Mouse (Mus musculus): ENCODE measurements around the gene Vsnl1. TPM values are rescaled to one million over a fixed set of nuclear protein-coding genes. Genes with fewer than 3 reads are reported as not detected.

The Vsnl1 gene
- total and polyA plus RNA-seq, 3 experiments, result 0.16 TPM; not detected in 2

DNA sequence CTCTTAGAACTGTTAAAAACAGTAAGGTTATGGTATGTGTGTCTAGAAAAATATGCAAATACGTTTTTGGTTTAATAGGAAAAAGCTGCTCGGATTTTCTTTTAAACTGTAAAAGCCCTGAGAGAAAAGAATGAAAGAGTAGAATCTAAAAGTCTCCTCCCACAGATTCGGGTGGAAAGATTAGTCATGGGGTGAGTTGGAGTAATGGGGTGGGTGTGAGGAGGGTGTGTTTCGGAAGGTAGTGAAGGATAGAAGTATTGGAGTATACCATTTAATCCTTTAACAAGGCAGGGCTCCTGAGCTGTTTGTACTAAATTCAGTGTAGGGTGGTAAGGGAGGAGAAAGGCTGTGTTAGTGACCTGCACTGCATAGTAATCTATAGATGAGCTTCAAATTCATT, 9.0 kb downstream of the Vsnl1 start:
- TF ChIP-seq TAL1 (conservative IDR thresholded peaks at IDR 0.05; ENCODE audit: low read depth, low read length), result no peak
- TF ChIP-seq POLR2AphosphoS5 (IDR thresholded peaks at IDR 0.05; ENCODE audit: insufficient replicate concordance, low read depth, low read length), result no peak
- no peak for TF ChIP-seq CTCF (IDR thresholded peaks at IDR 0.05; ENCODE audit: low read depth, low read length)
- TF ChIP-seq GATA1 (IDR thresholded peaks at IDR 0.05; ENCODE audit: borderline replicate concordance, low read length), result no peak
- no peak for TF ChIP-seq GATA2 (IDR thresholded peaks at IDR 0.05; ENCODE audit: borderline replicate concordance, low read depth, low read length)
- H3K4me1 ChIP-seq (ENCODE audit: insufficient read depth, low read depth, low read length), result no peaks in the 10 kb centered on the region
- DNase-seq (ENCODE audit: low spot score) (no peak), ATAC-seq (ENCODE audit: extremely low read depth, insufficient number of reproducible peaks, low FRiP score, poor library complexity, severe bottlenecking) (no peak)
- H3K4me3 ChIP-seq (ENCODE audit: low read depth, low read length), result no peak overlapping the region
- no peaks in the 10 kb centered on the region for H3K27me3 ChIP-seq (ENCODE audit: insufficient read depth, low read length)
- H3K36me3 ChIP-seq (replicated peaks), result no peaks in the 10 kb centered on the region
- no peaks in the 10 kb centered on the region for H3K9me3 ChIP-seq (replicated peaks)

GRCm38 (mm10) chr12:11418112-11418511, 18.3 kb downstream of the Vsnl1 start:
- Histone ChIP-seq H3K9me3 (replicated peaks) (no peaks in the 10 kb centered on the region), H3K27me3 (ENCODE audit: insufficient read depth, low read length) (no peaks in the 10 kb centered on the region), H3K36me3 (replicated peaks) (no peaks in the 10 kb centered on the region), H3K4me1 (ENCODE audit: insufficient read depth, low read depth, low read length) (no peaks in the 10 kb centered on the region), H3K4me3 (ENCODE audit: low read depth, low read length) (no peak overlapping the region)
- no peak for DNase-seq (ENCODE audit: low spot score)
- TF ChIP-seq POLR2AphosphoS5 (IDR thresholded peaks at IDR 0.05; ENCODE audit: insufficient replicate concordance, low read depth, low read length), result no peak
- TF ChIP-seq GATA1 (IDR thresholded peaks at IDR 0.05; ENCODE audit: borderline replicate concordance, low read length), result no peak
- no peak for TF ChIP-seq TAL1 (conservative IDR thresholded peaks at IDR 0.05; ENCODE audit: low read depth, low read length)
- no peak for TF ChIP-seq GATA2 (IDR thresholded peaks at IDR 0.05; ENCODE audit: borderline replicate concordance, low read depth, low read length)
- no peak for TF ChIP-seq CTCF (IDR thresholded peaks at IDR 0.05; ENCODE audit: low read depth, low read length)
- no peak for ATAC-seq (ENCODE audit: extremely low read depth, insufficient number of reproducible peaks, low FRiP score, poor library complexity, severe bottlenecking)

GRCm38 (mm10) chr12:11407679-11408078, 28.7 kb downstream of the Vsnl1 start:
- no peaks in the 10 kb centered on the region for H3K36me3 ChIP-seq (replicated peaks)

GRCm38 (mm10) chr12:11398791-11399190, 37.6 kb downstream of the Vsnl1 start:
- Histone ChIP-seq H3K4me3 (ENCODE audit: low read depth, low read length) (no peak overlapping the region), H3K27me3 (ENCODE audit: insufficient read depth, low read length) (no peaks in the 10 kb centered on the region), H3K9me3 (replicated peaks) (no peaks in the 10 kb centered on the region), H3K36me3 (replicated peaks) (no peaks in the 10 kb centered on the region), H3K4me1 (ENCODE audit: insufficient read depth, low read depth, low read length) (no peaks in the 10 kb centered on the region)
- ATAC-seq (ENCODE audit: extremely low read depth, insufficient number of reproducible peaks, low FRiP score, poor library complexity, severe bottlenecking), result no peak
- TF ChIP-seq TAL1 (conservative IDR thresholded peaks at IDR 0.05; ENCODE audit: low read depth, low read length), result no peak
- no peak for TF ChIP-seq CTCF (IDR thresholded peaks at IDR 0.05; ENCODE audit: low read depth, low read length)
- no peak for TF ChIP-seq POLR2AphosphoS5 (IDR thresholded peaks at IDR 0.05; ENCODE audit: insufficient replicate concordance, low read depth, low read length)
- TF ChIP-seq GATA2 (IDR thresholded peaks at IDR 0.05; ENCODE audit: borderline replicate concordance, low read depth, low read length), result no peak
- TF ChIP-seq GATA1 (IDR thresholded peaks at IDR 0.05; ENCODE audit: borderline replicate concordance, low read length), result no peak
- DNase-seq (ENCODE audit: low spot score), result no peak

More at GRCm38 (mm10) chr12:11407679-11408078, 28.7 kb downstream of the Vsnl1 start:
- Histone ChIP-seq H3K4me3 (ENCODE audit: low read depth, low read length) (no peak overlapping the region), H3K9me3 (replicated peaks) (no peaks in the 10 kb centered on the region), H3K27me3 (ENCODE audit: insufficient read depth, low read length) (no peaks in the 10 kb centered on the region), H3K4me1 (ENCODE audit: insufficient read depth, low read depth, low read length) (no peaks in the 10 kb centered on the region)
- no peak for DNase-seq (ENCODE audit: low spot score)
- no peak for ATAC-seq (ENCODE audit: extremely low read depth, insufficient number of reproducible peaks, low FRiP score, poor library complexity, severe bottlenecking)
- TF ChIP-seq TAL1 (conservative IDR thresholded peaks at IDR 0.05; ENCODE audit: low read depth, low read length) (no peak), GATA1 (IDR thresholded peaks at IDR 0.05; ENCODE audit: borderline replicate concordance, low read length) (no peak), POLR2AphosphoS5 (IDR thresholded peaks at IDR 0.05; ENCODE audit: insufficient replicate concordance, low read depth, low read length) (no peak), CTCF (IDR thresholded peaks at IDR 0.05; ENCODE audit: low read depth, low read length) (no peak), GATA2 (IDR thresholded peaks at IDR 0.05; ENCODE audit: borderline replicate concordance, low read depth, low read length) (no peak)

GRCm38 (mm10) chr12:11397029-11397428, 39.4 kb downstream of the Vsnl1 start:
- H3K4me3 ChIP-seq (ENCODE audit: low read depth, low read length), result no peak overlapping the region
- TF ChIP-seq GATA1 (IDR thresholded peaks at IDR 0.05; ENCODE audit: borderline replicate concordance, low read length), result no peak
- no peak for TF ChIP-seq TAL1 (conservative IDR thresholded peaks at IDR 0.05; ENCODE audit: low read depth, low read length)
- no peak for TF ChIP-seq GATA2 (IDR thresholded peaks at IDR 0.05; ENCODE audit: borderline replicate concordance, low read depth, low read length)
- TF ChIP-seq POLR2AphosphoS5 (IDR thresholded peaks at IDR 0.05; ENCODE audit: insufficient replicate concordance, low read depth, low read length), result no peak
- no peak for TF ChIP-seq CTCF (IDR thresholded peaks at IDR 0.05; ENCODE audit: low read depth, low read length)
- H3K36me3 ChIP-seq (replicated peaks), result no peaks in the 10 kb centered on the region
- DNase-seq (ENCODE audit: low spot score) (no peak), ATAC-seq (ENCODE audit: extremely low read depth, insufficient number of reproducible peaks, low FRiP score, poor library complexity, severe bottlenecking) (no peak)
- no peaks in the 10 kb centered on the region for H3K27me3 ChIP-seq (ENCODE audit: insufficient read depth, low read length)
- H3K9me3 ChIP-seq (replicated peaks), result no peaks in the 10 kb centered on the region
- H3K4me1 ChIP-seq (ENCODE audit: insufficient read depth, low read depth, low read length), result no peaks in the 10 kb centered on the region

DNA sequence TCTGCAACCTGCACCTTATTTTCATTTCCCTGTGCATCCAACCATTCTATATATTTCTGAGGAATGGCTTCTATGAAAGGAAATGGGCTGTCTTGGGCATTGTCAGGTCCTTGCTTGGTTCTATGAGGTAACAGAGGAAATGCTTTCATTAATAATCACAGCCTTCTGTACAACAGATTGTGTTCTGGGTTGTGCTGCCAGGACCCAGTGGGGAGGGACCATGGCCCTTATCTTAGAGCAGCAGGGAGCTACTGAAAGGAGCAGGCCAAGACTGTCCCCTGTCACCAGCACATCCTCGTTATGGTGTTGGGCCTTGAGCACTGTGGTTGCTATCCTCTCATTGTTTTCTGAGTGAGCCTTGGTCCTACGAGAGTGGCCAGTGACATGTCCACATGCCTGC, 40.9 kb downstream of the Vsnl1 start:
- Histone ChIP-seq H3K4me3 (ENCODE audit: low read depth, low read length) (no peak overlapping the region), H3K9me3 (replicated peaks) (no peaks in the 10 kb centered on the region), H3K27me3 (ENCODE audit: insufficient read depth, low read length) (no peaks in the 10 kb centered on the region), H3K4me1 (ENCODE audit: insufficient read depth, low read depth, low read length) (no peaks in the 10 kb centered on the region), H3K36me3 (replicated peaks) (no peaks in the 10 kb centered on the region)
- no peak for TF ChIP-seq GATA1 (IDR thresholded peaks at IDR 0.05; ENCODE audit: borderline replicate concordance, low read length)
- TF ChIP-seq CTCF (IDR thresholded peaks at IDR 0.05; ENCODE audit: low read depth, low read length), result no peak
- no peak for TF ChIP-seq POLR2AphosphoS5 (IDR thresholded peaks at IDR 0.05; ENCODE audit: insufficient replicate concordance, low read depth, low read length)
- TF ChIP-seq GATA2 (IDR thresholded peaks at IDR 0.05; ENCODE audit: borderline replicate concordance, low read depth, low read length), result no peak
- no peak for TF ChIP-seq TAL1 (conservative IDR thresholded peaks at IDR 0.05; ENCODE audit: low read depth, low read length)
- no peak for ATAC-seq (ENCODE audit: extremely low read depth, insufficient number of reproducible peaks, low FRiP score, poor library complexity, severe bottlenecking)
- DNase-seq (ENCODE audit: low spot score), result no peak

Measured in G1E (cell line).